Mouse (Mus musculus): ENCODE measurements around the gene Cacna1c.

- TF ChIP-seq GATA1 (IDR thresholded peaks at IDR 0.05; ENCODE audit: borderline replicate concordance, low read length) (no peak), FLI1 (IDR thresholded peaks at IDR 0.05; ENCODE audit: low read length) (no peak)
Observed at GRCm38 (mm10) chr6:118828187-118828586, 368.0 kb downstream of the Cacna1c start.

Data from megakaryocyte, embryonic 14.5 days (primary cell).